Mouse (Mus musculus) ES-Bruce4 (cell line): ENCODE measurements around the gene Lekr1.

Experiments used
- CTCF ChIP-seq: IDR thresholded peaks from one replicate; pipeline ENCODE4 v1.8.1; 2011; ENCODE audit warnings: low read depth, low read length
- EP300 ChIP-seq: IDR thresholded peaks from 2 replicates; pipeline ENCODE4 v1.6.1; 2011; ENCODE audit warnings: low read depth, low read length; ENCODE audit not compliant: insufficient read depth
- POLR2A ChIP-seq: IDR thresholded peaks from one replicate; pipeline ENCODE4 v1.8.1; 2011; ENCODE audit warnings: low read length; ENCODE audit not compliant: insufficient read depth

DNA sequence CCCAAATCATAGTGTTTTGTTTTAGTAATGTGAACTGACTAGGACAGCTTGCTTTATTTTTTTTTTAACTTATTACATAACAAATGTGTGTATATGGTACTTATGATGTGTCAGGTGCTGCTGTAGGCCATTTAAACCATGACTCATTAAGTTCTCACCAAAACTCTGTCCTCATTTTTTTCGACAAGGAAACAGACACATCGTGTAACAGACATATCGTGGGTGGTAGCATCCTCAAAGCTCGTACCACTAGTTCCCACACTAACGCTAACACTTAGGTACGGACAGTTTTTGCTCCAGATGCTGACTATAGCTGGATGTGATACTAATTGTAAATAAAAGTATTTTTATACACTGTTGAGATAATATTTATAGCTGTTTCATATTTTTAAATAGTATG is 43.0 kb upstream of the Lekr1 start:
- TF ChIP-seq POLR2A (no peak), CTCF (no peak), EP300 (no peak)
